Mouse (Mus musculus): ENCODE measurements around the gene Amdhd1. TPM values are rescaled to one million over a fixed set of nuclear protein-coding genes. Genes with fewer than 3 reads are reported as not detected.
"Not testable (repeated sequence)": the region's sequence is repeated elsewhere in the genome, so short reads cannot be mapped to it uniquely, and the experiment has no call there.

The Amdhd1 gene
- polyA plus RNA-seq, 1 experiment from 2014 or later = 0.09 TPM

GRCm38 (mm10) chr10:93557971-93558370 is 18.1 kb upstream of the Amdhd1 start:
- not testable (repeated sequence) for H3K4me3 ChIP-seq; H3K27me3 ChIP-seq; ATAC-seq (ENCODE audit: low FRiP score); H3K36me3 ChIP-seq; H3K4me2 ChIP-seq; H3K4me1 ChIP-seq (replicated peaks); H3K9me3 ChIP-seq; H3K27ac ChIP-seq; H3K9ac ChIP-seq
- WGBS = 84% methylated on average over 2 of the region's 2 CpGs

- 90% methylated on average over 8 of the region's 8 CpGs for WGBS
- Histone ChIP-seq H3K9me3 (no peaks in the 10 kb centered on the region), H3K36me3 (no peaks in the 10 kb centered on the region), H3K9ac (no peak overlapping the region), H3K27ac (no peak overlapping the region), H3K4me3 (no peak overlapping the region), H3K4me2 (no peak overlapping the region), H3K27me3 (no peaks in the 10 kb centered on the region), H3K4me1 (replicated peaks) (no peaks in the 10 kb centered on the region)
- no peak for ATAC-seq (ENCODE audit: low FRiP score)
These were observed 12.8 kb upstream of the Amdhd1 start for GRCm38 (mm10) chr10:93552596-93552995.

- no peaks in the 10 kb centered on the region for H3K27me3 ChIP-seq
- 86% methylated on average over 10 of the region's 10 CpGs for WGBS
- H3K27ac ChIP-seq = no peak overlapping the region
- ATAC-seq (ENCODE audit: low FRiP score) = no peak
- H3K36me3 ChIP-seq = no peaks in the 10 kb centered on the region
- no peak overlapping the region for H3K9ac ChIP-seq
- H3K9me3 ChIP-seq = no peaks in the 10 kb centered on the region
- no peak overlapping the region for H3K4me2 ChIP-seq
- no peak overlapping the region for H3K4me3 ChIP-seq
- no peaks in the 10 kb centered on the region for H3K4me1 ChIP-seq (replicated peaks)
These were observed 10.0 kb upstream of the Amdhd1 start for GRCm38 (mm10) chr10:93549821-93550220.

GRCm38 (mm10) chr10:93548991-93549390 is 9.2 kb upstream of the Amdhd1 start:
- no peak overlapping the region for H3K4me2 ChIP-seq
- no peaks in the 10 kb centered on the region for H3K36me3 ChIP-seq
- no peaks in the 10 kb centered on the region for H3K4me1 ChIP-seq (replicated peaks)
- H3K4me3 ChIP-seq = no peak overlapping the region
- peak; percentile 61; the same call in 1 of the 2 replicates for ATAC-seq (ENCODE audit: low FRiP score)
- H3K27me3 ChIP-seq = no peaks in the 10 kb centered on the region
- H3K9me3 ChIP-seq = no peaks in the 10 kb centered on the region
- WGBS = 15% methylated on average over 7 of the region's 7 CpGs
- no peak overlapping the region for H3K9ac ChIP-seq
- no peak overlapping the region for H3K27ac ChIP-seq

- no peaks in the 10 kb centered on the region for H3K27me3 ChIP-seq
- no peaks in the 10 kb centered on the region; the same call in 1 of the 2 replicates for H3K4me1 ChIP-seq (replicated peaks)
- ATAC-seq (ENCODE audit: low FRiP score) = no peak
- H3K9ac ChIP-seq = no peak overlapping the region
- no peaks in the 10 kb centered on the region for H3K36me3 ChIP-seq
- 88% methylated on average over 4 of the region's 4 CpGs for WGBS
- no peaks in the 10 kb centered on the region for H3K9me3 ChIP-seq
- no peak overlapping the region for H3K4me3 ChIP-seq
- H3K4me2 ChIP-seq = no peak overlapping the region
- H3K27ac ChIP-seq = no peak overlapping the region
These were observed 8.0 kb upstream of the Amdhd1 start for GRCm38 (mm10) chr10:93547741-93548270.

- 77% methylated on average over 5 of the region's 5 CpGs for WGBS
- no peak for ATAC-seq (ENCODE audit: low FRiP score)
- no peak overlapping the region for H3K4me2 ChIP-seq
These were observed 4.3 kb upstream of the Amdhd1 start for GRCm38 (mm10) chr10:93544172-93544571.

GRCm38 (mm10) chr10:93543176-93543575 is 3.3 kb upstream of the Amdhd1 start:
- no peaks in the 10 kb centered on the region for H3K9me3 ChIP-seq
- H3K9ac ChIP-seq = no peak overlapping the region
- H3K4me3 ChIP-seq = no peak overlapping the region
- no peak overlapping the region for H3K27ac ChIP-seq
- H3K27me3 ChIP-seq = peaks cover 6% of the 10 kb centered on the region
- no peak overlapping the region for H3K4me2 ChIP-seq
- ATAC-seq (ENCODE audit: low FRiP score) = no peak
- 45% methylated on average over 6 of the region's 6 CpGs for WGBS
- peaks cover 13% of the 10 kb centered on the region for H3K4me1 ChIP-seq (replicated peaks)
- H3K36me3 ChIP-seq = no peaks in the 10 kb centered on the region

More at GRCm38 (mm10) chr10:93544172-93544571, 4.3 kb upstream of the Amdhd1 start:
- no peaks in the 10 kb centered on the region for H3K36me3 ChIP-seq
- H3K4me3 ChIP-seq = no peak overlapping the region
- H3K9ac ChIP-seq = no peak overlapping the region
- H3K27ac ChIP-seq = no peak overlapping the region
- no peaks in the 10 kb centered on the region for H3K9me3 ChIP-seq
- peaks cover 13% of the 10 kb centered on the region for H3K4me1 ChIP-seq (replicated peaks)
- peaks cover 6% of the 10 kb centered on the region; the same call in 1 of the 2 replicates for H3K27me3 ChIP-seq

GRCm38 (mm10) chr10:93542356-93542755 is 2.5 kb upstream of the Amdhd1 start:
- Histone ChIP-seq H3K36me3 (no peaks in the 10 kb centered on the region), H3K27me3 (peaks cover 11% of the 10 kb centered on the region), H3K4me2 (no peak overlapping the region), H3K9me3 (no peaks in the 10 kb centered on the region), H3K4me3 (no peak overlapping the region), H3K4me1 (replicated peaks) (peaks cover 13% of the 10 kb centered on the region), H3K9ac (no peak overlapping the region), H3K27ac (no peak overlapping the region)
- ATAC-seq (ENCODE audit: low FRiP score) = no peak
- 33% methylated on average over 4 of the region's 4 CpGs for WGBS

GRCm38 (mm10) chr10:93541585-93541984 is 1.8 kb upstream of the Amdhd1 start:
- no peak for ATAC-seq (ENCODE audit: low FRiP score)
- Histone ChIP-seq H3K27ac (no peak overlapping the region), H3K27me3 (peaks cover 12% of the 10 kb centered on the region), H3K4me2 (no peak overlapping the region), H3K9me3 (no peaks in the 10 kb centered on the region), H3K9ac (no peak overlapping the region), H3K36me3 (no peaks in the 10 kb centered on the region), H3K4me1 (replicated peaks) (peaks cover 13% of the 10 kb centered on the region), H3K4me3 (no peak overlapping the region)
- 100% methylated on average over 1 of the region's 1 CpGs for WGBS

- WGBS = 73% methylated on average over 17 of the region's 17 CpGs
- Histone ChIP-seq H3K27me3 (peaks cover 18% of the 10 kb centered on the region), H3K9me3 (no peaks in the 10 kb centered on the region), H3K36me3 (no peaks in the 10 kb centered on the region), H3K9ac (peak within 1 kb of the TSS; percentile 62), H3K4me2 (peak within 1 kb of the TSS; percentile 72), H3K4me3 (peak within 1 kb of the TSS; percentile 38), H3K27ac (no peak within 1 kb of the TSS), H3K4me1 (replicated peaks) (peaks cover 13% of the 10 kb centered on the region)
- ATAC-seq (ENCODE audit: low FRiP score) = no peak
These were observed 788 bp upstream of the Amdhd1 start, which contains the start of gene Ccdc38 for GRCm38 (mm10) chr10:93540431-93541210. Gene Ccdc38, plus strand, starts transcription at chr10:93540632.

- Histone ChIP-seq H3K9me3 (no peaks in the 10 kb centered on the region), H3K4me1 (replicated peaks) (peaks cover 18% of the 10 kb centered on the region), H3K4me3 (no peak overlapping the region), H3K9ac (no peak overlapping the region), H3K36me3 (no peaks in the 10 kb centered on the region), H3K4me2 (no peak overlapping the region), H3K27me3 (peaks cover 31% of the 10 kb centered on the region), H3K27ac (no peak overlapping the region)
- ATAC-seq (ENCODE audit: low FRiP score) = no peak
- 62% methylated on average over 6 of the region's 6 CpGs for WGBS
These were observed 1.0 kb downstream of the Amdhd1 start for GRCm38 (mm10) chr10:93538818-93539217.

GRCm38 (mm10) chr10:93538287-93538686 is 1.5 kb downstream of the Amdhd1 start:
- Histone ChIP-seq H3K4me3 (no peak overlapping the region), H3K9ac (no peak overlapping the region), H3K27me3 (peaks cover 31% of the 10 kb centered on the region), H3K4me1 (replicated peaks) (peaks cover 18% of the 10 kb centered on the region), H3K36me3 (no peaks in the 10 kb centered on the region), H3K9me3 (no peaks in the 10 kb centered on the region), H3K27ac (no peak overlapping the region), H3K4me2 (no peak overlapping the region)
- 84% methylated on average over 2 of the region's 2 CpGs for WGBS
- ATAC-seq (ENCODE audit: low FRiP score) = no peak

GRCm38 (mm10) chr10:93525329-93525728 is 14.5 kb downstream of the Amdhd1 start:
- WGBS = 89% methylated on average over 1 of the region's 1 CpGs
- Histone ChIP-seq H3K27ac (no peak overlapping the region), H3K9me3 (peaks cover 6% of the 10 kb centered on the region; the same call in 1 of the 2 replicates), H3K9ac (no peak overlapping the region), H3K4me2 (no peak overlapping the region), H3K36me3 (no peaks in the 10 kb centered on the region), H3K4me1 (replicated peaks) (no peaks in the 10 kb centered on the region), H3K27me3 (no peaks in the 10 kb centered on the region), H3K4me3 (no peak overlapping the region)
- no peak for ATAC-seq (ENCODE audit: low FRiP score)

Data from hindbrain, embryonic 13.5 days (tissue).